Mouse (Mus musculus) megakaryocyte, embryonic 14.5 days (primary cell): ENCODE data around the gene Emp1.

Source experiments
- FLI1 ChIP-seq: IDR thresholded peaks from 2 replicates; pipeline ENCODE4 v1.6.1; 2012; ENCODE audit warnings: low read length, inconsistent platforms, mixed read lengths
- GATA1 ChIP-seq: IDR thresholded peaks from 3 replicates; pipeline ENCODE4 v1.6.1; 2012; ENCODE audit warnings: mixed read lengths, low read length, inconsistent platforms, borderline replicate concordance

DNA sequence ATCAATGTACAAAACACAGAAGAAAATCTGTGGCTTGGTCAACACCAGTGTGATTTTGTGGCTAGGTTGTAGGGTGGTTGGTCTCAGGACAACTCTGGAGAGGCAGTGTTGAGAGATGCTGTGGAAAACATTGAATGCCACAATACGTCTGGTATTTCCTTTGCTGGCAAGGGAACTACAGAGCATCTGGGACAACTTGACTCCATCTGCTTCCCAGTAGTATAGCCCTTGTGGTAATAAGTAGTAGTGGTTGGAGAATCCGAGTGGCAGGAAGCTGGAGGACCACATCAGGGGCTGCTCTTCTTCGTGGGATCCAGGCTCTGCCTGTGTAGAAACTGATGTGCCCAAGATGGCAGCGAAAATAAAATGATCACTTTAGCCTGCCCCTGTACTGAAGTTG, 30.4 kb upstream of the Emp1 start:
- TF ChIP-seq GATA1 (no peak), FLI1 (no peak)
